Mouse (Mus musculus): Measurements from ENCODE around the gene Hint2.

Gene Hint2

DNA sequence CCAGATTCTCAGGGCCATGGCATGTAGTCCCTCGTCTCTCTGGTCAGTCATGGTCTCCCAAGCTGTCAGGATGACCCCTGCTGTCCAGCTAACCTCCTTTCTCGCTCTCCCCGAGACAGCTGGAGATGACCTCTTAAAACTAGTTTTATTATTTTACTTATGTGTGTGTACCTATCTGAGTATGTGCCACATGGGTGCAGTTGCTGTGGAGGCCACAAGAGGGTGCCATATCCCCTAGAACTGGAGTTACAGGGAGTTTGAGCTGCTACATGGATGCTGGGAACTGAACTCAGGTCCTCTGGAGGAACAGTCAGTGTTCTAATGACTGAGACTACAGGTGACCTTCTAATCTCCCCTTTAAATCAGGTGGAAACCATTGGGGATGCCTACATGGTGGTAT lies 6.5 kb downstream of the Hint2 start:
- Histone ChIP-seq H3K27me3 (ENCODE audit: insufficient read depth, low read length) (peaks cover 22% of the 10 kb centered on the region), H3K4me3 (replicated peaks; ENCODE audit: low read length) (no peak overlapping the region), H3K9me3 (ENCODE audit: low read length) (peaks cover 7% of the 10 kb centered on the region), H3K36me3 (ENCODE audit: insufficient read depth, low read length) (no peaks in the 10 kb centered on the region), H3K4me1 (replicated peaks; ENCODE audit: low read depth, low read length) (peaks cover 36% of the 10 kb centered on the region)
- TF ChIP-seq CTCF (conservative IDR thresholded peaks at IDR 0.05; ENCODE audit: low read length) (peak; percentile 83), POU5F1 (IDR thresholded peaks at IDR 0.05; ENCODE audit: borderline replicate concordance, low read length) (no peak)

DNA sequence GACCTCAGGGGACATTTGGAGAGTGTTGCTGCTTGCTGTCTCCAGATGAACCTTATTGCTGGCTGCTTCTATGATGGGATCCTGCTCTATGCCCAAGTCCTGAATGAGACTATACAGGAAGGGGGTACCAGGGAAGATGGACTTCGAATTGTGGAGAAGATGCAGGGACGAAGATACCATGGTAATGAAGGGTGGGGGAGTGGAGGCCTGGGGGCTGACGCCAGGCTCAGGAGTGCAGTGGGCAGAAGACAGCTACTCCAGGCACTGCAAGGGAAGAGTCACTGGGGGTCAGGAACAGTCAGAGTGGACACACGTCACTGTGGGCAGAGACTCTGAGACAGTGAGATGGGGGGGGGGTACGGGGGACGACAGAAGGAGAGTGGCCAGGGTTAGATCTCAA lies 15.8 kb downstream of the Hint2 start:
- peaks cover 11% of the 10 kb centered on the region for H3K27me3 ChIP-seq (ENCODE audit: insufficient read depth, low read length)
- no peak overlapping the region for H3K4me3 ChIP-seq (replicated peaks; ENCODE audit: low read length)
- no peaks in the 10 kb centered on the region; the same call in 1 of the 2 replicates for H3K4me1 ChIP-seq (replicated peaks; ENCODE audit: low read depth, low read length)
- no peaks in the 10 kb centered on the region for H3K36me3 ChIP-seq (ENCODE audit: insufficient read depth, low read length)
- TF ChIP-seq NANOG (IDR thresholded peaks at IDR 0.05; ENCODE audit: borderline replicate concordance, low read length) = no peak
- TF ChIP-seq POU5F1 (IDR thresholded peaks at IDR 0.05; ENCODE audit: borderline replicate concordance, low read length) = no peak
- TF ChIP-seq CTCF (conservative IDR thresholded peaks at IDR 0.05; ENCODE audit: low read length) = no peak
- no peaks in the 10 kb centered on the region for H3K9me3 ChIP-seq (ENCODE audit: low read length)

DNA sequence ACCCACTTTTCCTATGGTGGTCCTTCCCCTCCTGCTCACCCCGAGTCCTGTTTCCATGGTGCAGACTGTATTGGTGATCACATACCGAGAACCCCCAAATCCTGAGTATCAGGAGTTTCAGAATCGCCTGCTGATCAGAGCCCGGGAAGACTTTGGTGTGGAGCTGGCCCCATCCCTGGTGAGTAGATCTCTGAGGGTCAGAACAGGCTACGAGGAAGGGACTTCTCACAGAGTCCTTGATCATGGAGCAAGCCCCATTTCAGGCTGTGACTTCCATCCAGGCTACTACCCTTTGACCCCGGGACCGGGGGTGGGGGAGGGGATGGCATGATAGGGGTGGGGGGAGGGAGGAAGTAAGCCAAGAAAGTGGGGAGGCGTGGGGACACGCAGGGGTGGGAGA lies 16.2 kb downstream of the Hint2 start:
- TF ChIP-seq POU5F1 (IDR thresholded peaks at IDR 0.05; ENCODE audit: borderline replicate concordance, low read length) (no peak), CTCF (conservative IDR thresholded peaks at IDR 0.05; ENCODE audit: low read length) (no peak), NANOG (IDR thresholded peaks at IDR 0.05; ENCODE audit: borderline replicate concordance, low read length) (no peak)
- Histone ChIP-seq H3K9me3 (ENCODE audit: low read length) (no peaks in the 10 kb centered on the region), H3K4me1 (replicated peaks; ENCODE audit: low read depth, low read length) (no peaks in the 10 kb centered on the region; the same call in 1 of the 2 replicates), H3K4me3 (replicated peaks; ENCODE audit: low read length) (no peak overlapping the region), H3K36me3 (ENCODE audit: insufficient read depth, low read length) (no peaks in the 10 kb centered on the region), H3K27me3 (ENCODE audit: insufficient read depth, low read length) (peaks cover 16% of the 10 kb centered on the region)

- H3K4me3 ChIP-seq (replicated peaks; ENCODE audit: low read length) = no peak overlapping the region
- H3K27me3 ChIP-seq (ENCODE audit: insufficient read depth, low read length) = peaks cover 48% of the 10 kb centered on the region
- peaks cover 15% of the 10 kb centered on the region for H3K4me1 ChIP-seq (replicated peaks; ENCODE audit: low read depth, low read length)
- TF ChIP-seq CTCF (conservative IDR thresholded peaks at IDR 0.05; ENCODE audit: low read length) = no peak
- no peak for TF ChIP-seq NANOG (IDR thresholded peaks at IDR 0.05; ENCODE audit: borderline replicate concordance, low read length)
- no peak for TF ChIP-seq POU5F1 (IDR thresholded peaks at IDR 0.05; ENCODE audit: borderline replicate concordance, low read length)
- H3K9me3 ChIP-seq (ENCODE audit: low read length) = no peaks in the 10 kb centered on the region
- H3K36me3 ChIP-seq (ENCODE audit: insufficient read depth, low read length) = no peaks in the 10 kb centered on the region
Observed at GRCm38 (mm10) chr4:43636751-43637150, 19.5 kb downstream of the Hint2 start.

- H3K4me1 ChIP-seq (replicated peaks; ENCODE audit: low read depth, low read length) = peaks cover 30% of the 10 kb centered on the region
- no peak overlapping the region for H3K4me3 ChIP-seq (replicated peaks; ENCODE audit: low read length)
- H3K27me3 ChIP-seq (ENCODE audit: insufficient read depth, low read length) = peaks cover 53% of the 10 kb centered on the region
- no peaks in the 10 kb centered on the region for H3K9me3 ChIP-seq (ENCODE audit: low read length)
- TF ChIP-seq CTCF (conservative IDR thresholded peaks at IDR 0.05; ENCODE audit: low read length) (no peak), NANOG (IDR thresholded peaks at IDR 0.05; ENCODE audit: borderline replicate concordance, low read length) (no peak), POU5F1 (IDR thresholded peaks at IDR 0.05; ENCODE audit: borderline replicate concordance, low read length) (no peak)
- no peaks in the 10 kb centered on the region for H3K36me3 ChIP-seq (ENCODE audit: insufficient read depth, low read length)
Observed at GRCm38 (mm10) chr4:43634621-43635374, 21.5 kb downstream of the Hint2 start.

DNA sequence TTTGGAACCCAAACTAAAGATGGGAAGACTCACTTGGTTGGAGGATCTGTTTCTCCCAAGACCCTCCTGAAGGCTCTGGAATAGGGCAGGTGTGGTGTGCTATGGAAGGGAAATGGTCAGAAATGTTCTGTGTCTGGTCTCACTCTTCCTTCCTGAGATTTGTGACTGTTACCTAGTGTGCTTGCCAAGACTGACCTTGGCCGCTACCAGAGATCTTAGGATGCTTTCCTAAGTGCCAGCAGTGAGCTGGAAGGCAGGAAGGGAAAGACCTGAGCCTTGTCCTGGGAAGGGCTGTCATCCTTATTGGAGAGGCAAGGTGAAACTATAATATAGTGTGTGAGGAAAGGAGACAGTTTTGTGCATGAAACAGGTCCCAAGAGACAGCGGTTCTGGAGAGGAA lies 22.5 kb downstream of the Hint2 start:
- H3K4me1 ChIP-seq (replicated peaks; ENCODE audit: low read depth, low read length) = peaks cover 36% of the 10 kb centered on the region
- peaks cover 53% of the 10 kb centered on the region for H3K27me3 ChIP-seq (ENCODE audit: insufficient read depth, low read length)
- H3K9me3 ChIP-seq (ENCODE audit: low read length) = no peaks in the 10 kb centered on the region
- no peaks in the 10 kb centered on the region for H3K36me3 ChIP-seq (ENCODE audit: insufficient read depth, low read length)
- no peak overlapping the region for H3K4me3 ChIP-seq (replicated peaks; ENCODE audit: low read length)
- TF ChIP-seq NANOG (IDR thresholded peaks at IDR 0.05; ENCODE audit: borderline replicate concordance, low read length) = no peak
- TF ChIP-seq CTCF (conservative IDR thresholded peaks at IDR 0.05; ENCODE audit: low read length) = no peak
- TF ChIP-seq POU5F1 (IDR thresholded peaks at IDR 0.05; ENCODE audit: borderline replicate concordance, low read length) = no peak

GRCm38 (mm10) chr4:43633296-43633695 lies 23.0 kb downstream of the Hint2 start:
- Histone ChIP-seq H3K27me3 (ENCODE audit: insufficient read depth, low read length) (peaks cover 53% of the 10 kb centered on the region), H3K4me1 (replicated peaks; ENCODE audit: low read depth, low read length) (peaks cover 36% of the 10 kb centered on the region), H3K4me3 (replicated peaks; ENCODE audit: low read length) (no peak overlapping the region), H3K36me3 (ENCODE audit: insufficient read depth, low read length) (no peaks in the 10 kb centered on the region), H3K9me3 (ENCODE audit: low read length) (no peaks in the 10 kb centered on the region)
- TF ChIP-seq POU5F1 (IDR thresholded peaks at IDR 0.05; ENCODE audit: borderline replicate concordance, low read length) (no peak), CTCF (conservative IDR thresholded peaks at IDR 0.05; ENCODE audit: low read length) (no peak), NANOG (IDR thresholded peaks at IDR 0.05; ENCODE audit: borderline replicate concordance, low read length) (no peak)

DNA sequence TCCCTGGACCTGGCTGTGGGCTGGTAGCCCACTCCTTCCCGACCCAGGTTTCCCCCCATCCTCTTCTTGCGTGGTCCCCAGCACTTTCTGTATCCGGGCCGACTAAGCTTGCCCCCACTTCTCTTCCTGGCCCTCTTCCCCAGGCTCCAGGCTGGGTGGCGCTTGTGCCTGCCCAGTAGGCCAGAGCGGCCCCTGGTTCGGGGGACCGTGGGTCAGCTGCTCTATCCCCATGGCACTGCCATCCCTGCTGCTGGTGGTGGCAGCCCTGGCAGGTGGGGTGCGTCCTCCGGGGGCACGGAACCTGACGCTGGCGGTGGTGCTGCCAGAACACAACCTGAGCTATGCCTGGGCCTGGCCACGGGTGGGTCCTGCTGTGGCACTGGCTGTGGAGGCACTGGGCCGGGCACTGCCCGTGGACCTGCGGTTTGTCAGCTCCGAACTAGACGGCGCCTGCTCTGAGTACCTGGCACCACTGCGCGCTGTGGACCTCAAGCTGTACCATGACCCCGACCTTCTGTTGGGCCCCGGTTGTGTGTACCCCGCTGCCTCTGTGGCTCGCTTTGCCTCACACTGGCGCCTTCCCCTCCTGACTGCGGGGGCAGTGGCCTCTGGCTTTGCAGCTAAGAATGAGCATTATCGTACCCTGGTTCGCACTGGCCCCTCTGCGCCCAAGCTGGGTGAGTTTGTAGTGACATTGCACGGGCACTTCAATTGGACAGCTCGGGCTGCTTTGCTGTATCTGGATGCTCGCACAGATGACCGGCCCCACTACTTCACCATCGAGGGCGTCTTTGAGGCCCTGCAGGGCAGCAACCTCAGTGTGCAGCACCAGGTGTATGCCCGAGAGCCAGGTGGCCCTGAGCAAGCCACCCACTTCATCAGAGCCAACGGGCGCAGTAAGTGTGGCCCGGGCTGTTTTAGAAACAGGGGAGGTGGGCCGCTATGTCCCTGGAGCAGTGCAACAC lies 24.0 kb downstream of the Hint2 start:
- peaks cover 58% of the 10 kb centered on the region for H3K27me3 ChIP-seq (ENCODE audit: insufficient read depth, low read length)
- no peaks in the 10 kb centered on the region for H3K36me3 ChIP-seq (ENCODE audit: insufficient read depth, low read length)
- H3K9me3 ChIP-seq (ENCODE audit: low read length) = no peaks in the 10 kb centered on the region
- H3K4me1 ChIP-seq (replicated peaks; ENCODE audit: low read depth, low read length) = peaks cover 36% of the 10 kb centered on the region
- peak overlapping the region; percentile 81 for H3K4me3 ChIP-seq (replicated peaks; ENCODE audit: low read length)
- TF ChIP-seq NANOG (IDR thresholded peaks at IDR 0.05; ENCODE audit: borderline replicate concordance, low read length) = no peak
- no peak for TF ChIP-seq POU5F1 (IDR thresholded peaks at IDR 0.05; ENCODE audit: borderline replicate concordance, low read length)
- TF ChIP-seq CTCF (conservative IDR thresholded peaks at IDR 0.05; ENCODE audit: low read length) = no peak

Measured in E14TG2a.4 (cell line).